Mouse (Mus musculus): Measurements from ENCODE around the gene Srrd.

The Srrd gene

GRCm38 (mm10) chr5:112288193-112289141 lies 54.4 kb downstream of the Srrd start:
- no peak for DNase-seq (ENCODE audit: low spot score in 2 of 2)

GRCm38 (mm10) chr5:112287652-112288051 lies 55.2 kb downstream of the Srrd start:
- DNase-seq (ENCODE audit: low spot score in 2 of 2), result no peak
